Mouse (Mus musculus): ENCODE data around the gene Hist3h2a.

Gene Hist3h2a

GRCm38 (mm10) chr11:58968551-58968950 lies 14.1 kb downstream of the Hist3h2a start:
- DNase-seq (ENCODE audit: low read depth, low spot score): no peak

- no peak for DNase-seq (ENCODE audit: low read depth, low spot score)
Observed at GRCm38 (mm10) chr11:58969027-58969426, 14.5 kb downstream of the Hist3h2a start.

DNA sequence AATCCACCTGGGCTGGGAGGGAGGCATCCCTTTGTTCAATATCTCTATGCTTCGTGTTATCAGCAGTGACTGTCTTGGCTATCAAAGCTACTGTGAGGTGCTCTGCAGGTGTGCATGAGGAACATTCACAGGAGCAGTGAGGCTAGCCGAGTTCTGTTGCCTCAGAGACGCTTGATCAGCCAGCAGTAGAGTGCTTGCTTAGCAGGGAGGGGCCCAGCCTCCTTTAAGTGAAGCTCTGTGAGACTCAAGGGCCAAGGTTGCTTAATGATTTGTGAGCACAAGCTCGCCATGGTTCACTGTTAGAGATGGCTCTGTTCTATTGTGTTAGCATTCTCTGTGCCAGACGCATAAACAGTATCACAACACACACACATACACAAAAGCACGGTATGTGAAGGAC lies 15.2 kb downstream of the Hist3h2a start:
- DNase-seq (ENCODE audit: low read depth, low spot score): no peak

GRCm38 (mm10) chr11:58970831-58971530 lies 16.5 kb downstream of the Hist3h2a start:
- peak; percentile 75 for DNase-seq (ENCODE audit: low read depth, low spot score)

- DNase-seq (ENCODE audit: low read depth, low spot score): no peak
Observed at GRCm38 (mm10) chr11:58971796-58972195, 17.3 kb downstream of the Hist3h2a start.

DNA sequence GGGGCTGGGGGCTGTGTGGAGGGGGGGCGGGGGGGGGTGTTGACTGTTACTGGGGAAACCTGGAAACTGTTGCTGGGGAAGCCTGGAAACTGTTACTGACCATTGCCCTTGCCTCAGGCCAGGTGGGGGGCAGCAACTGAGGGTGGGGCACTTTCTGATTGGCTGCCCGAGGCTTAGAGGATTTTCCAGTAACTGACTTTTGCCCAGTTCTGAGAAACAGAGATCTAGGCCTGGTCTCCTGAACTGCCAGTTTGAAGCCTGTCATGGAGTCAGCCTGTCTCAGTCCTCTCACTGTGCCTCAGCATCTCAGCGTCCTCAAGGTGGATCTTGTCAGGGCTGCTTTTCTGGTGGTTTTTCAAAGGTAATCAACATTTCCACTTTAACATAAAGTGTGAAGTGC lies 19.9 kb downstream of the Hist3h2a start:
- no peak for DNase-seq (ENCODE audit: low read depth, low spot score)

GRCm38 (mm10) chr11:58977150-58977549 lies 22.7 kb downstream of the Hist3h2a start:
- DNase-seq (ENCODE audit: low read depth, low spot score): no peak

- no peak for DNase-seq (ENCODE audit: low read depth, low spot score)
Observed at GRCm38 (mm10) chr11:58977607-58978026, 23.1 kb downstream of the Hist3h2a start.

DNA sequence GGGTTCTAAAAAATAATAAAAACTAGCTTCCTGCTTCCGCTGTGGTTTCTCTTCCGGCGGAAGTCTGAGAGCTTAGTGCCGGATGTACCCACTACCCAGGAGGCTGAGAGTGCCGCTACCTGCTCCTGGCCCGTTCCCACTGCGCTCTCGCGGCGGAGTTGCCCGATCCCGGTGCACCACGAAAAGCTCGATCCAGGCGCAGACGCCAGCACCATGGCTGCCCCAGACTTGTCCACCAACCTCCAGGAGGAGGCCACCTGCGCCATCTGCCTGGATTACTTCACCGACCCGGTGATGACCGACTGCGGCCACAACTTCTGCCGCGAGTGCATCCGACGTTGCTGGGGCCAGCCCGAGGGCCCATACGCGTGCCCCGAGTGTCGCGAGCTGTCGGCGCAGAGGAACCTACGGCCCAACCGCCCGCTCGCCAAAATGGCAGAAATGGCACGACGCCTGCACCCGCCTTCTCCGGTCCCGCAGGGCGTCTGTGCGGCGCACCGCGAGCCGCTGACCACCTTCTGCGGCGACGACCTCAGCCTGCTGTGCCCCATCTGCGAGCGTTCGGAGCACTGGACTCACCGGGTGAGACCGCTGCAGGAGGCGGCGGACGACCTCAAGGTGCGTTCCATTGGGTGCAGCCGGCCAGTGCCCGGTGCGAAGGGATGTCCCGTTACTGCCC lies 23.7 kb downstream of the Hist3h2a start, which contains the start of gene Trim11:
Gene Trim11, plus strand, starts transcription at position 67 of the 679 bp plus-strand sequence.
- DNase-seq (ENCODE audit: low read depth, low spot score): peak; percentile 71

GRCm38 (mm10) chr11:58978706-58979030 lies 24.2 kb downstream of the Hist3h2a start:
- no peak for DNase-seq (ENCODE audit: low read depth, low spot score)

DNA sequence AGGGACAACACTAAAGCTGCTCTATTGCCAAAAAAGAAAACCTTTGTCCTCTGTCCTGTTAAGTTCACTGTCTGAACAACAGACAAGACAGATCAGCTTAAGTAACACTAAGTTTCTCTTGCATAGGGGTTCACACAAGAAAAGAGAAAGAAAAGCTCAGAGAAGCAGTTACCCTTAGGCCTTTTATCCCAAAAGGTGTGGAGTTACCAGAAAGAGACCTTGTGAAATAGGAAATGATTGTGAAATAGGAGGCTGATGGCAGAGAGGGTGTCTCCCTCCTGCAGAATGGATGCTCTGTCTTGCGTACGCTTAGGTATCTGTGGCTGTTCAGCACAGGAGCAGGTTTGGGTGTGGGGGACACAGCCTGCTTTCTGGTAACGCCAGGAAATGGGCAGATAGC lies 24.7 kb downstream of the Hist3h2a start:
- DNase-seq (ENCODE audit: low read depth, low spot score): no peak

- DNase-seq (ENCODE audit: low read depth, low spot score): no peak
Observed at GRCm38 (mm10) chr11:58979661-58980060, 25.2 kb downstream of the Hist3h2a start.

GRCm38 (mm10) chr11:58980381-58980990 lies 26.0 kb downstream of the Hist3h2a start:
- no peak for DNase-seq (ENCODE audit: low read depth, low spot score)

DNA sequence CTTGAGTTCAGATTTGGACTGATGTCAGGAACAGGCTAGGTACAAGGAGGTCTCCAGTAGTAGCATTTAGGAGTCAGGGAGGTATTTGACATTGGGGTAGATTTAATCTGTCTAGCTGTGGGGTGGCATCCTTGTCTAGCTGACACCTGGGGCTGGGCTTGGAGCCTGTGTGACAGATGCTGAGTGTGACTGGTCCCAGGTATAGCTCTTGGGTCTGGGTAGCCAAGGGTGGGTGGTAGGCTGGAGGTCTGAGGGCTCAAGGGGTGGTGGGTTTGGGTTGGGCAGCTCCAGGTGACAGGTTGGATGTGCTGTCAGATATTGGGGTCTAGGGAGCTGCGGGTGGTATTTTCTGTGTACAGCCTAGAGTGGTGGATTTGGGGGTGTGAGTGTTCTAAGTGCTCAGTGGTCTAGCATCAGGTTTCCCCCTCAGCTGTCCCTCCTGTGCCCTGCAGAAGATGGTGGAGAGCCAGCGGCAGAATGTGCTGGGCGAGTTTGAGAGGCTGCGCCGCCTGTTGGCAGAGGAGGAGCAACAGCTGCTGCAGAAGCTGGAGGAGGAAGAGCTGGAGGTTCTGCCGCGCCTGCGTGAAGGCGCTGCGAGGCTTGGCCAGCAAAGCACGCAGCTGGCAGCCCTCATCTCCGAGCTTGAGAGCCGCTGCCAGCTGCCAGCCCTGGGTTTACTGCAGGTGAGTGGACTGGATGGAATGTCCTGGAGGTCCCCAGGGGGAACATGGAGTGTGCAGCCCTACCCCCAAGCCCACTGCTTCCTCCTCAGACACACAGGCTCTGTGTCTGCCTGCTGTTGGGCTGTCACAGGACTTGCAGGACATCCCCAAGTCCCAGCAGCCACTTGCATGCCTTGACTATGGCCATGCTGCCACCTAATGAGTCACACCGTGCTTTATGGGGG lies 27.3 kb downstream of the Hist3h2a start:
- DNase-seq (ENCODE audit: low read depth, low spot score): peak; percentile 66

- no peak for DNase-seq (ENCODE audit: low read depth, low spot score)
Observed at GRCm38 (mm10) chr11:58982471-58983097, 28.1 kb downstream of the Hist3h2a start.

- DNase-seq (ENCODE audit: low read depth, low spot score): no peak
Observed at GRCm38 (mm10) chr11:58983691-58984341, 29.3 kb downstream of the Hist3h2a start.

- DNase-seq (ENCODE audit: low read depth, low spot score): no peak
Observed at GRCm38 (mm10) chr11:58984657-58985056, 30.2 kb downstream of the Hist3h2a start.

GRCm38 (mm10) chr11:58985299-58985917 lies 30.9 kb downstream of the Hist3h2a start:
- no peak for DNase-seq (ENCODE audit: low read depth, low spot score)

- no peak for DNase-seq (ENCODE audit: low read depth, low spot score)
Observed at GRCm38 (mm10) chr11:58989166-58989565, 34.7 kb downstream of the Hist3h2a start.

DNA sequence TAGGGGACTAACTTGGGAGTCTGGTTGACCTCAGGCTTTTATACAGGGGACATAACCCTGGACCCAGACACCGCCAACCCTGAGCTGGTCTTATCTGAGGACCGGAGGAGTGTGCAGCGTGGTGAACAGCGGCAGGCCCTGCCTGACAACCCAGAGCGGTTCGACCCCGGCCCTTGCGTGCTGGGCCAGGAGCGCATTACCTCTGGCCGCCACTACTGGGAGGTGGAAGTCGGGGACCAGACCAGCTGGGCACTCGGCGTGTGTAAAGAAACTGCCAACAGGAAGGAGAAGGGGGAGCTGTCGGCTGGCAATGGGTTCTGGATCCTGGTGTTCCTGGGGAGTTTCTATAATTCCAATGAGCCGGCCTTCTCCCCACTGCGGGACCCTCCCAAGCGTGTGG lies 35.7 kb downstream of the Hist3h2a start:
- no peak for DNase-seq (ENCODE audit: low read depth, low spot score)
